Mouse (Mus musculus) 3T3-L1 (cell line): Measurements from ENCODE around the gene Cadps.
A peak's percentile ranks its signal among the peaks of the same experiment; 100 is the strongest.

Source experiments
- DNase-seq: peaks from one replicate; pipeline ENCODE4 v3.0.0-alpha.2; 2015; ENCODE audit warnings: low read depth, low spot score

Gene Cadps

GRCm38 (mm10) chr14:12822491-12823219 lies at the start of gene Cadps:
Cadps (minus strand) TSS chr14:12823079.
- no peak for DNase-seq

DNA sequence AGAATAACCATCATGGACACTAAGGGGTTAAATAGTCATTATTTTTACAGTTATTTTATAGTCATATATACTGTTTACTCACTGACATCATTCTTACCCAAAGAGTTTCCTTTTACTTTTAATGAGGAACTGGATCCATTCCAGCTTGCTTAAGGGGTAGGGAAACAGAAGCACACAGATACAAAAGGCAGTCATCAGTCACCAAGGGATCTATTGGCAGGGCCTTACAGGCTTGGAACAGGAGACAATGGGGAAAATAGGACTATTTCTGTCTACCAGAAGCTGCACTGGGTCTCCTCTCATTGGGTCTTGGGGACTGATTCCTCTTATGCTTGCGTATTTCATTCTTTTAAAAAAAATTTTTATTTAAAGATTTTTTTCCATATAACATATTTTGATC lies 46.7 kb upstream of the Cadps start:
- DNase-seq, result no peak

DNA sequence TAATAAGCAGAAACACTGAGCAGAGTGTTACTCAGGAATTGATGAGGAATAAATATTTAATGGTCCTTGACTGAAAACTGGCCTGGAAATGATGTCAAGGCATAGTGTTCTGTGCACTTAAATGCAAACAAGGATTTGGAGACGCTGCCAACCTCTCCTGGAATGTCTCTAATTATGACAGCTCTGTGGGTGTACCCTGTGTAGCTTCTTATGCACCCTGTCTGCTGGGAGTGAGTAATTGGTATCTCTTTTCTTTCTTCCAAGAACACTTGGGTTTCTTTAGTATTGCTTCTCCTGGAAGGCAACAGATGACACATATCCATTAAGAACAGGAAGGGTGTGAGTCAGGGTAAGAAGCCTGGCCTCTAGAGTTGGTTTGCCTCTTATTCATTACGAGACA lies 42.4 kb upstream of the Cadps start:
- no peak for DNase-seq

DNA sequence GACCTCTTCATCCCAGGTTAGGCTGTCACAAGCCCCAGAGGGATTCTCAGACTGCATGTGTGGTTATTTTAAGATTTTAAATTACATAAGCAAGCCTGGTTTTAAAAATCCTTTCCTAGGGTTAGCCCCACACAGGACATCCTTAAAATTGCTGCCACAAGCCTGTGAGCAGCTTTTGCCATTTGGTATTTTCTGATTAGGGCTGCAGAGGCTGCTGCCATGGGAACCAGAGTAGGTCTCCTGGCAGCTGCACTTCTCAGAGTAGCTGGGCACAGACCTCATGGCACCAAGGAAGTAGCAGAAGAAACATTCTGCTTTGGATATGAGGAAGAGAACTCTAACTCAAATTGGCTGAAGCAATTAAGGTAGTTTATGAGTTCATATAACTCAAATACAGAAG lies 21.0 kb upstream of the Cadps start:
- no peak for DNase-seq

- no peak for DNase-seq
Observed at GRCm38 (mm10) chr14:12839471-12839870, 16.6 kb upstream of the Cadps start.

DNA sequence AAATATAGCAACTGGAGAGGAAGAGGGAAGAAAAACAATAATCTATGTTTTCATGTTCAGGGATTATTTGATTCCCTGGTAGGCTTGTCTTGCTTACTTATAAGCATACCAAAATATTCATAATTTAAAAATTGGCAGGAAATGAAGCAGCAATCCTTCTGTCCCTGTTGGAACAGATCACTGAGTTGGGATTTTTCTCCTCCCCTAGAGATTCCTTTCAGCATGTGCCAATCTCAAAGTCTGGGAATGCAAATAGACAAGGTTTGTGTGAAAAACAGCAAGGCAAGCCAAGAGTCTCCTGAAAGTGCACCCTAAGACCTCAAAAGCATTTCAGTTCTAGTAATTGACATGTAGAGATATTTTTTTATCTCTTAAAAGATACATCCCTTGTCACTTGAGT lies 16.1 kb upstream of the Cadps start:
- no peak for DNase-seq

GRCm38 (mm10) chr14:12838323-12838722 lies 15.4 kb upstream of the Cadps start:
- no peak for DNase-seq

- DNase-seq, result no peak
Observed at GRCm38 (mm10) chr14:12837902-12838301, 15.0 kb upstream of the Cadps start.

- peak; percentile 5 for DNase-seq
Observed at GRCm38 (mm10) chr14:12823781-12824180, 902 bp upstream of the Cadps start.

DNA sequence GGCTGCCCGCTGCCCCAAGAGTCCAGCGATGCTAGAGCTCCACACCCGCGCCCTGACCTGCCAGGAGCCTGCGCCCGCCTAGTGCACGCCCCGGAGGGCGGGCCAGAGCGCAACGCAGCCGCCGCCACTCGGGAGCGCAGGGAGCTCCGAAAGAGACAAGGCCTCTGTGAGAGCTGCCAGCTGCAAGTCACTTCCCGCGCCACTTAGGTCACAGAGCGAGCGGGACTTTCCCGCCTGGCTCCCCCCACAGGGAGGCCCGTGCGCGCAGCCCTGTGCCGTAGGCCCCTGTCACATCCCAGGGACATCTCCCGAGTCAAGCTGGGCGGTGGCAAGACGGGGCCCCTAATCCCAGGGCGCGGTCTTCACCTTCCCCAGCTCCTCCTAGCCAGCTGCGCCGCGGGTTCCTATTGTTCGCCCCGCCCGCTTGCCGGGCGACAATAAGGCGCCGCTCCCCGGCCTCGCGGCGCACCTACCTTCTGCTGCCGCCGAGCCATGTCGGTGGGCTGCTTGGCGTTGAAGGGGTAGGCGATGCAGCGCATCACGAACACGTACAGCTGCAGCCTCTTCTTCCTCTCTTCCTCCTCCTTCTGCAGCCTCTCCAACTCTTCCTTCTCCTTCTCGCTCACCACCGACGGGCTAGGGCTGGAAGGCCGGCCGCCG lies 918 bp downstream of the Cadps start:
- DNase-seq, result no peak

DNA sequence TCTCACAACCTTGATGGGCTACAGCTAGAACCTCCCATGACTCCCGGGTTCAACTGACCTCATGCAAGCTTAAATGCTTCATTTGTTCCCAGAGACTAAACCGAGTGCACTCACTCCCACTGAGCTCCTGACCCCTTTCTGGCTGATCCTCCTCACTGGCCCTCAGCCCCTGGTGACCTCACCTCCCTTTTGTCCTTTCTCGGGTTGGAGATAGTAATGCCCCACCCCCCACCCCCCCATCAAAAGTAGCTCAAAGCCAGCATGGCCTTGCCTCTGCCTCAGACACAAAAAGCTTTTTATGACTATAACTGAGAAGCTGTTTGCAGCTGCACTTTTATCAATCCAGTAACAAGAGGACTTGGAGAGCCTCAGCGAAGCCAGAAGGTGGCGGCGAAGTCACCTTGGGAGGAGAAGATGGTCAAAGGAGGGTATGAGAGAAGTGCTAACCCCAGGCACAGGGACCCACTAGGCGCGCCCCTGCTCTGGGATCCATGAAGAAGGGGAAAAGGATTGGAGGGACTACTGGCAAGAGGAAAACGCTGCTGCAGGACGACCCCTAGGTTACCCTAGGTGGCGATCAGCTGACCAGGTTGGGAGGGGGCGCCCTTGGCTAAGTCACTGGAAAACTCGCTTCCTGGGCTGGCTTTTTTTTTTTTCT lies 1.6 kb downstream of the Cadps start:
- DNase-seq, result no peak

GRCm38 (mm10) chr14:12820149-12820548 lies 2.7 kb downstream of the Cadps start:
- DNase-seq, result no peak

GRCm38 (mm10) chr14:12818442-12818841 lies 4.4 kb downstream of the Cadps start:
- no peak for DNase-seq

GRCm38 (mm10) chr14:12812072-12812471 lies 10.8 kb downstream of the Cadps start:
- DNase-seq, result no peak

DNA sequence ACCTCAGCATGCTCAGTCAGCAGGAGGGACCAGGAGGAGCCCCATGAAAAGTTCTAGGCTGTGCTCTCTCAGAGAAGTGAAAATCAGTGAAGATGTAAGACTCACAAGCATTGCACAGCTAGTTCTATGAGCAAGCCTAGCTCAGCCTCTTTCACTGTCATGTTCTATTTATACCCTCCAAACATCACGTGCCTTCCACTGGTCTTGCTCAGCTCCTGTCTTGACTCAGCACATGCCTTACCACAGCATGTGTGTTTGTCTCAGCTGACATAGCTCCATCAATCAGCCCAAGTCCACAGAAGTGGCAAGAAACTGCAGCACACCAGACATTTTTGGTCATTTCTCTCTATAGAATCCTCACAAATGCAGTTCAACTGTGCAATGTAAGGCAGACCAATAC lies 19.9 kb downstream of the Cadps start:
- DNase-seq, result peak; percentile 1

DNA sequence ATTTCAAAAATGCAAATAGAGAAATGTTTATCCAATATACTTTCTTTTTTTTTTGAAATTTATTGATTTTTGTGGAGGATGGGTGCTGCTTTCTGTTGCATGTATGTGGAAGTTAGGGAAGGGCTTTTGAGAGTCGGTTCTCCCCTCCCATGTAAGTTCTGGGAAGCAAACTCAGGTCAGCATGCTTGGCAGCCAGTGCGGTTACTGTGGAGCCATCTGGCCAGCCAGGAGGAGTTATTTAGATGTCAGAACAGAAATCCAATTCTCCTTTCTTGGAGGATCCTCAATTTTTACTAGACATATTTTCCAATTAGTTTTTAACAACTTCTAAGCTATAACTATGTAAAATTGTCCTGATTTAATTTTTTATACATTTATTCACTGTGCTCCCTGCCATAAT lies 21.8 kb downstream of the Cadps start:
- no peak for DNase-seq

DNA sequence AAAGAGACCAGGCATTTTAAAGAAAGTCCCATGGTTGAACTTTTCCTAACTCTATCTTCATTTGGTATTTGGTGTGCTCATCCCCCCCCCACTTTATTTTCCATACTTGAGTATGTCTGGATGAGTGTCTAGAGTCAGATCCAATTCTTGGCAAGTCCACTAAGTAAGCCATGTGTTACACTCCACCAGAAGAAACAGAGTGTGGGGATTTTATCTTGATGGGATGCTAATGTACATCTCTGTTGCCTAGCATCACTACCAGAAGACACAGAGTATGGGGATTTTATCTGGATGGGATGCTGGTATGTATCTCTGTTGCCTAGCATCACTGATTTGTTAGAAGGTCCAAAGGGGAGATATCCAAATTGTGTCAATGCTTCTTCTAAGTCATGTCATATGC lies 24.0 kb downstream of the Cadps start:
- DNase-seq, result no peak

- no peak for DNase-seq
Observed at GRCm38 (mm10) chr14:12784296-12784695, 38.6 kb downstream of the Cadps start.

GRCm38 (mm10) chr14:12780016-12780415 lies 42.9 kb downstream of the Cadps start:
- no peak for DNase-seq

DNA sequence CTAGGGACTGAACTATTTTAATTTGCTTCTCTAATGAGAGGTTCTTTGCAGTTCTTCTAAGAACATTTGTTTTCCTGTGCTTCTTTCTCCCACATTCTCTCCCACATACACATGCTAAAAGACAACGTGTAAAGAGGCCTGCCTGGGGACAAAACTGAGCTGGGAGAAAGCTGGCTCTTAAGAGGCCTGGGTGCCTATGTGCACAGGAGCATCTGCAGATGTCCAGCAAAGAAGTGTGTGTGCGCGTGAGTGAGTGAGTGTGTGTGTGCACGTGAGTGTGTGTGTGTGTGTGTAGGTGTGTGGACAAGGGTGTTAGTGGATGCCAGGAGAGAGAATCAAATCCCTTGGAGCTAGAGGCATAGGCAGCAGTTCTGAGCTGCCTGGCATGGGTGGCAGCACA lies 44.9 kb downstream of the Cadps start:
- no peak for DNase-seq

- no peak for DNase-seq
Observed at GRCm38 (mm10) chr14:12768870-12769269, 54.0 kb downstream of the Cadps start.

GRCm38 (mm10) chr14:12753237-12753636 lies 69.6 kb downstream of the Cadps start:
- no peak for DNase-seq

- no peak for DNase-seq
Observed at GRCm38 (mm10) chr14:12751821-12752220, 71.1 kb downstream of the Cadps start.
